Mouse (Mus musculus): Measurements from ENCODE around the gene Sat2. TPM values are rescaled to one million over a fixed set of nuclear protein-coding genes. Genes with fewer than 3 reads are reported as not detected.

The Sat2 gene
- polyA plus RNA-seq, 1 experiment: 3.8 TPM

DNA sequence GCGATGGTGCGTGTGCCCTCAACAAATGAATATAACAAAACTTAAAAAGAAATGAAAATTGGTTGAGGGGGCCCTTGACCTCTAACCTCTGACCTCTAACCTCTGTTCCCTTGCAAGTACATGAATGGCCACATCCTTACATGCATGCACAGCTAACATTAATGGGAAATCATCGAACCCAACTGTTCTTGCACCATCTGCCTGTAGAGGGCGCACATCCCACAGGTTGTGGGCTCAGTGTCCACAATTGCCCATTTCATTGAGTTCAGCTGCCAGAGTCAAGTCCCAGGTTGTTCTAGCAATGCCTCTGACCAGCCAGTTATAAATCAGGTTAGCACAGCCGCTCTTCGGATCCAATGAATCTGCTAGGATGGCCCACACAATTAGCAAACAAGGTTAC, 6.5 kb downstream of the Sat2 start:
- Histone ChIP-seq H3K36me3 (ENCODE audit: control insufficient read depth, insufficient read depth) (no peaks in the 10 kb centered on the region), H3K79me2 (ENCODE audit: control insufficient read depth, insufficient read depth) (peaks cover 4% of the 10 kb centered on the region), H3K27me3 (ENCODE audit: control insufficient read depth, insufficient read depth, insufficient read length) (no peaks in the 10 kb centered on the region), H3ac (ENCODE audit: control insufficient read depth, insufficient read length, low read depth) (no peak overlapping the region), H3K79me3 (ENCODE audit: low read depth) (peaks cover under 1% of the 10 kb centered on the region), H3K4me3 (ENCODE audit: insufficient read depth, poor library complexity, severe bottlenecking) (no peak overlapping the region)
- TF ChIP-seq CTCF (IDR thresholded peaks at IDR 0.05; ENCODE audit: control insufficient read depth, insufficient read depth, insufficient read length) (peak; percentile 88), MAX (IDR thresholded peaks at IDR 0.05) (no peak), CEBPB (IDR thresholded peaks at IDR 0.05; ENCODE audit: low read depth) (no peak)

GRCm38 (mm10) chr11:69629802-69630201, 8.0 kb downstream of the Sat2 start:
- TF ChIP-seq MYOG (IDR thresholded peaks at IDR 0.05; ENCODE audit: control insufficient read depth, extremely low read depth, insufficient read length) (no peak), CEBPB (IDR thresholded peaks at IDR 0.05; ENCODE audit: low read depth) (no peak), USF1 (IDR thresholded peaks at IDR 0.05; ENCODE audit: low read depth) (no peak), MYOD1 (IDR thresholded peaks at IDR 0.05; ENCODE audit: control insufficient read depth, insufficient read length, low read depth) (no peak), MAX (IDR thresholded peaks at IDR 0.05) (no peak), FOSL1 (IDR thresholded peaks at IDR 0.05; ENCODE audit: insufficient read depth, low read length, poor library complexity, severe bottlenecking) (no peak)
- no peaks in the 10 kb centered on the region for H3K27me3 ChIP-seq (ENCODE audit: control insufficient read depth, insufficient read depth, insufficient read length)
- H3K79me2 ChIP-seq (ENCODE audit: control insufficient read depth, insufficient read depth): peaks cover 19% of the 10 kb centered on the region
- no peak overlapping the region for H3ac ChIP-seq (ENCODE audit: control insufficient read depth, insufficient read length, low read depth)
- peaks cover 3% of the 10 kb centered on the region for H3K36me3 ChIP-seq (ENCODE audit: control insufficient read depth, insufficient read depth)
- peaks cover 14% of the 10 kb centered on the region for H3K79me3 ChIP-seq (ENCODE audit: low read depth)
- no peak overlapping the region for H3K4me3 ChIP-seq (ENCODE audit: insufficient read depth, poor library complexity, severe bottlenecking)

DNA sequence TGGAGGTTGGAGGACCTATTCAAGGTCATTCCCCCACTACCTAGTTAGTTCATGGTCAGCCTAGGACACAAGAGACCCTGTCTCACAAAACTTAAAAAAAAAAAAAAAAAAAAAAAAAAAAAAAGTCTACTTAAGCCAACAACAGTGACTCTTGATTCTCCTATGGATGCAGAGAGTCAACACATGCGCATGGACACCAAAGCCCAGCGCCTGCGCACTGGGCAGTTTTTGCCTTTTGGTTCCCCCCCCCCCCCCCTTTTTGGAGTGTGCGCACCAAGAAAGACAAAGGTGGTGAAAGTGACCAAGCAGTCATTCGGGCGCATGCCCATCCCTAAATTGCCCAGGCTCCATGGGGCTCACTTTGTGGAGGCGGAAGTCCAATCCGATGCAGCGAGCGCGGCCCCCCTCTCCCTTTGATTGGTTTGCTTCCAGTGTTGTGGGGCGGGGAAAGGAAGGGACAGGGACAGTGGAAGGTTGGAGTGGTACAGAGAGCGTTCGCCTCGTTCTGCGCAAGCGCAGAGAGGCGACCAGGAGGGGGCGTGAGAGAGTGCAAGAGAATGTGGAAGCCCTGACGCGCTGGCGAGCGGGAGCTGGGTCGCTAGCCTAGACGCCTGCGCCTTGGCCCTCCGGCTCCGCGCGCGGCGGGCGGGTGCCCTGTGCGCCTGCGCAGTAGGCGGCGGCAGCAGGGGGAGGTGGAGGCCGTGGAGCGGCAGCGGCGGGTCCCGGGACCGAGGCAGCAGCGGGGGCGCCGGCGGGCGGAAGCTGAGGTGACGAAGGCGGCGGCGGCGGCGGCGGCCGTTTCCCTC, 10.7 kb downstream of the Sat2 start, which contains the start of gene Fxr2:
TSS of gene Fxr2 (plus strand) at position 707 of the 806 bp plus-strand sequence.
- peaks cover 18% of the 10 kb centered on the region for H3K36me3 ChIP-seq (ENCODE audit: control insufficient read depth, insufficient read depth)
- peak within 1 kb of the TSS; percentile 97 for H3ac ChIP-seq (ENCODE audit: control insufficient read depth, insufficient read length, low read depth)
- H3K27me3 ChIP-seq (ENCODE audit: control insufficient read depth, insufficient read depth, insufficient read length): no peaks in the 10 kb centered on the region
- H3K4me3 ChIP-seq (ENCODE audit: insufficient read depth, poor library complexity, severe bottlenecking): peak within 1 kb of the TSS; percentile 84
- TF ChIP-seq MAX (IDR thresholded peaks at IDR 0.05): peak; percentile 85
- TF ChIP-seq MYOG (IDR thresholded peaks at IDR 0.05; ENCODE audit: control insufficient read depth, extremely low read depth, insufficient read length): no peak
- no peak for TF ChIP-seq MYOD1 (IDR thresholded peaks at IDR 0.05; ENCODE audit: control insufficient read depth, insufficient read length, low read depth)
- no peak for TF ChIP-seq FOSL1 (IDR thresholded peaks at IDR 0.05; ENCODE audit: insufficient read depth, low read length, poor library complexity, severe bottlenecking)
- no peak for TF ChIP-seq USF1 (IDR thresholded peaks at IDR 0.05; ENCODE audit: low read depth)
- TF ChIP-seq CTCF (IDR thresholded peaks at IDR 0.05; ENCODE audit: control insufficient read depth, insufficient read depth, insufficient read length): peak; percentile 78
- TF ChIP-seq CEBPB (IDR thresholded peaks at IDR 0.05; ENCODE audit: low read depth): no peak
- H3K79me3 ChIP-seq (ENCODE audit: low read depth): peaks cover 35% of the 10 kb centered on the region
- peaks cover 46% of the 10 kb centered on the region for H3K79me2 ChIP-seq (ENCODE audit: control insufficient read depth, insufficient read depth)

DNA sequence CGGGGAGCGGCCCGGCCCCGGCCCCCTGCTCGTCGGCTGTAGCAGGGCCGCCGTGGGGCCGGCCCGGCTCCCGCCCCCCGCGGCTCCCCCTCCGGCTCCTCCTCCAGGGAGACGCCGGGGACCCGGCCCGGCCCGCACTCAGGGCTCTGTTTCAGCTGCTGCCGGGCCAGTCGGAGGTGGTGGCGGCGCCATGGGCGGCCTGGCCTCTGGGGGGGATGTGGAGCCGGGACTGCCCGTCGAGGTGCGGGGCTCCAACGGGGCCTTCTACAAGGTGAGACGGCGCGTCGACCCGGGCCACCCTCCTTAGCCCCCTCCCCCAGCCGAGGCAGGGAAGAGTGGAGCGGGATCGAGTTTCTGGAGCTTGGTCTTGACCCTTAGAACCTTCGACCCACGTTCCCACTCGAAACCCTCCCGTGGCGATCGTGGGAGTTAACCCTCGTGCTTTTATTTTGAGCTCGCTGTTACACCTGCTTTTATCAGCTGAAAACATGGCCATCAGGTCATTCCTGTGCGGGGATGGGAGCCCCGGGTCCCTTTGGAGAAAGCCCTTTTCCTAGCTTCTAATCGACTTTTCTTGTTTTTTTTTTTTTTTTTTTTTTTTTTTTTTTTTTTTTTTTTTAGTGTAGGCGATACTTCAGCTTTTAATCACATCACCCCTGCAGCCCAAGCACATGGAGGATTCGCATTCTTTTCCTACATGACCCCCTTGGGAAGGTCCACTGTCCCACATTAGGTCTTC, 11.5 kb downstream of the Sat2 start:
- peak overlapping the region; percentile 97 for H3ac ChIP-seq (ENCODE audit: control insufficient read depth, insufficient read length, low read depth)
- H3K36me3 ChIP-seq (ENCODE audit: control insufficient read depth, insufficient read depth): peaks cover 18% of the 10 kb centered on the region
- H3K27me3 ChIP-seq (ENCODE audit: control insufficient read depth, insufficient read depth, insufficient read length): no peaks in the 10 kb centered on the region
- peaks cover 38% of the 10 kb centered on the region for H3K79me3 ChIP-seq (ENCODE audit: low read depth)
- H3K4me3 ChIP-seq (ENCODE audit: insufficient read depth, poor library complexity, severe bottlenecking): peak overlapping the region; percentile 84
- H3K79me2 ChIP-seq (ENCODE audit: control insufficient read depth, insufficient read depth): peaks cover 54% of the 10 kb centered on the region
- no peak for TF ChIP-seq FOSL1 (IDR thresholded peaks at IDR 0.05; ENCODE audit: insufficient read depth, low read length, poor library complexity, severe bottlenecking)

- Histone ChIP-seq H3ac (ENCODE audit: control insufficient read depth, insufficient read length, low read depth) (no peak overlapping the region), H3K79me2 (ENCODE audit: control insufficient read depth, insufficient read depth) (peaks cover 67% of the 10 kb centered on the region), H3K27me3 (ENCODE audit: control insufficient read depth, insufficient read depth, insufficient read length) (no peaks in the 10 kb centered on the region), H3K36me3 (ENCODE audit: control insufficient read depth, insufficient read depth) (peaks cover 38% of the 10 kb centered on the region), H3K79me3 (ENCODE audit: low read depth) (peaks cover 41% of the 10 kb centered on the region), H3K4me3 (ENCODE audit: insufficient read depth, poor library complexity, severe bottlenecking) (no peak overlapping the region)
- TF ChIP-seq MYOG (IDR thresholded peaks at IDR 0.05; ENCODE audit: control insufficient read depth, extremely low read depth, insufficient read length): no peak
- TF ChIP-seq FOSL1 (IDR thresholded peaks at IDR 0.05; ENCODE audit: insufficient read depth, low read length, poor library complexity, severe bottlenecking): no peak
- TF ChIP-seq USF1 (IDR thresholded peaks at IDR 0.05; ENCODE audit: low read depth): no peak
- no peak for TF ChIP-seq CTCF (IDR thresholded peaks at IDR 0.05; ENCODE audit: control insufficient read depth, insufficient read depth, insufficient read length)
- no peak for TF ChIP-seq MYOD1 (IDR thresholded peaks at IDR 0.05; ENCODE audit: control insufficient read depth, insufficient read length, low read depth)
- no peak for TF ChIP-seq MAX (IDR thresholded peaks at IDR 0.05)
- TF ChIP-seq CEBPB (IDR thresholded peaks at IDR 0.05; ENCODE audit: low read depth): no peak
These were observed 13.6 kb downstream of the Sat2 start for GRCm38 (mm10) chr11:69635471-69635870.
